Comparison of ENCODE assay signal across 15 mouse cellular contexts in the genomic region with DNA sequence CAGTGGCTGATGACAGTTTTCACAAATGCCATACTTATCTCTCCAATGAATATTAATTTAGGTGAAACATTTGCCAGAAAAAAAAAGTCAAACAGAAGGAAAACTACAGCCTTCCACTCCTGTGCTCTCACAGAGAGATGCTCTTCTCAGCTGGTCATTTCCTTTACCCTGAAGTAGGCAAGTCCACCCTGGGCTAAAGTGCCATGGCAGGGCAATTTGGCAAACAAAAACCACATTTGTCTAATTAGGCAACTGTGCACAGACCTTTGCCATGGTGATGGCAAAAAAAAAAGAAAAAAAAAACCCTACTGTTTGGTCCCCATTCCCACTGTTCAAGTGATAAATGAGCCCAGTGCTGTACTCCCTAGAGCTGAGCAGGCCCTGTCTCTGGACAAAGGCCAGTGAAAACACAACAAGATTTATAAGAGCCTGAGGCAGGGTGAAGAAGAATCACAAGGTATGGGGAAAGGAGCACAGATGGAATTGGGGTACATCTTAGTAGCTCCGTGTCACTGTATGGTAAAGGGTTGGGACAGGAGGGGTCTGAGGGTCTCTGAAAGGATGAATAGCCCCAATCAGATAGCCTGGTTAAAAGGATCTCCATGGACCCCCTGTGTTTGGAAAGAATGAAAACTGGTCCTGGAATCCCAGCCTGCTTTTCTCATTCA.
DNase-seq lines count a peak whose midpoint lies in the region; ATAC-seq and TF ChIP-seq lines count a peak whose summit lies in the region.
"Had no signal": no experiment of that assay in that cellular context is flagged by ENCODE, and none has a peak within 500 bp of the region (broad histone marks: within the 10 kb centered on the region; RNA-seq: fewer than 3 reads in every experiment).

No protein-coding gene starts in this region.

- no peak overlapping the region for H3K4me2 ChIP-seq in kidney, embryonic 15.5 days
- no peak overlapping the region for H3K4me2 ChIP-seq in hindbrain, embryonic 13.5 days
- H3K4me2 ChIP-seq in neural tube, embryonic 12.5 days (replicated peaks), result no peak overlapping the region
- H3K4me2 ChIP-seq: liver, embryonic 11.5 days had no signal

- ATAC-seq in kidney, embryonic 15.5 days (replicated peaks; ENCODE audit: low FRiP score), result peak; percentile 80
- ATAC-seq in hindbrain, embryonic 13.5 days (ENCODE audit: low FRiP score), result peak; percentile 77
- ATAC-seq in neural tube, embryonic 12.5 days (ENCODE audit: low FRiP score, low read depth), result peak; percentile 93
- ATAC-seq in granulocyte monocyte progenitor cell, adult 5-6 weeks (replicated peaks; ENCODE audit: poor library complexity, severe bottlenecking), result no peak
- ATAC-seq: lung, postnatal 0 days had no signal

- H3K4me1 ChIP-seq in kidney, embryonic 15.5 days, result peaks cover 16% of the 10 kb centered on the region
- H3K4me1 ChIP-seq in hindbrain, embryonic 13.5 days (replicated peaks), result peaks cover 18% of the 10 kb centered on the region
- 0 out of 2 replicates have a peak, but pooled peaks cover 8% of the 10 kb centered on the region for H3K4me1 ChIP-seq in neural tube, embryonic 12.5 days
- H3K4me1 ChIP-seq: midbrain, embryonic 10.5 days had no signal

- H3K27me3 ChIP-seq in kidney, embryonic 15.5 days, result no peaks in the 10 kb centered on the region
- H3K27me3 ChIP-seq in hindbrain, embryonic 13.5 days, result 0 out of 2 replicates have a peak, but pooled peaks cover 4% of the 10 kb centered on the region
- H3K27me3 ChIP-seq in neural tube, embryonic 12.5 days (replicated peaks), result no peaks in the 10 kb centered on the region

- no peak for DNase-seq in kidney, adult 8-10 months
- peak; percentile 13 for DNase-seq in brain, embryonic 14.5 days (ENCODE audit: low read depth)
- no peak for DNase-seq in left cerebral cortex, adult 8-10 months (ENCODE audit: low spot score in 2 of 2)
- no peak for DNase-seq in thymus, postnatal 0 days (ENCODE audit: low spot score)
- DNase-seq: adrenal gland, postnatal 14 days; heart, adult 11 months; kidney, adult 18-20 months had no signal

- H3K9ac ChIP-seq in kidney, embryonic 15.5 days, result no peak overlapping the region
- H3K9ac ChIP-seq in hindbrain, embryonic 13.5 days, result no peak overlapping the region
- no peak overlapping the region for H3K9ac ChIP-seq in neural tube, embryonic 12.5 days

- no peak for TF ChIP-seq CTCF in brain, embryonic 14.5 days (IDR thresholded peaks at IDR 0.05; ENCODE audit: borderline replicate concordance, extremely low read depth, insufficient read depth, insufficient read length)

- no peaks in the 10 kb centered on the region for H3K9me3 ChIP-seq in kidney, embryonic 15.5 days (replicated peaks)
- H3K9me3 ChIP-seq in hindbrain, embryonic 13.5 days, result no peaks in the 10 kb centered on the region
- H3K9me3 ChIP-seq in neural tube, embryonic 12.5 days, result no peaks in the 10 kb centered on the region
- H3K9me3 ChIP-seq: midbrain, embryonic 10.5 days had no signal

- TF ChIP-seq POLR2A in brain, embryonic 14.5 days (IDR thresholded peaks at IDR 0.05; ENCODE audit: borderline replicate concordance, extremely low read depth, insufficient read depth, insufficient read length, poor library complexity, severe bottlenecking), result no peak

- peak overlapping the region; percentile 41; the same call in 1 of the 2 replicates for H3K27ac ChIP-seq in kidney, embryonic 15.5 days
- H3K27ac ChIP-seq in hindbrain, embryonic 13.5 days, result peak overlapping the region; percentile 26; the same call in 1 of the 2 replicates
- H3K27ac ChIP-seq in neural tube, embryonic 12.5 days, result no peak overlapping the region
- H3K27ac ChIP-seq: midbrain, embryonic 10.5 days had no signal

- H3K36me3 ChIP-seq in kidney, embryonic 15.5 days, result no peaks in the 10 kb centered on the region
- H3K36me3 ChIP-seq in hindbrain, embryonic 13.5 days, result no peaks in the 10 kb centered on the region
- H3K36me3 ChIP-seq in neural tube, embryonic 12.5 days, result no peaks in the 10 kb centered on the region
- H3K36me3 ChIP-seq: midbrain, embryonic 10.5 days had no signal

- 6% methylated on average over 1 of the region's 1 CpGs for WGBS in kidney, embryonic 15.5 days
- WGBS in hindbrain, embryonic 13.5 days, result 20% methylated on average over 1 of the region's 1 CpGs
- 6% methylated on average over 1 of the region's 1 CpGs for WGBS in neural tube, embryonic 12.5 days

- H3K4me3 ChIP-seq in kidney, embryonic 15.5 days (replicated peaks), result no peak overlapping the region
- H3K4me3 ChIP-seq in hindbrain, embryonic 13.5 days, result no peak overlapping the region
- H3K4me3 ChIP-seq in neural tube, embryonic 12.5 days, result no peak overlapping the region
- H3K4me3 ChIP-seq: midbrain, embryonic 10.5 days; myocyte had no signal
